Mouse (Mus musculus) stomach, embryonic 15.5 days (tissue): ENCODE results near the gene Ptcra. TPM values are rescaled to one million over a fixed set of nuclear protein-coding genes. Genes with fewer than 3 reads are reported as not detected.

ENCODE experiments used
- ATAC-seq: fragments of 200-750 bp; cut with Nextera tagmentation; 2 replicates; pipeline ENCODE4 v1.8.0; 2017; ENCODE audit warnings: low read depth, moderate number of reproducible peaks, moderate TSS enrichment; ENCODE audit not compliant: insufficient read depth, low FRiP score
- H3K27ac ChIP-seq: fragments of 300-500 bp; sonication (generic); 2 replicates; pipeline ENCODE4 v1.5.1; 2015; ENCODE audit warnings: mild to moderate bottlenecking, inconsistent platforms
- H3K27me3 ChIP-seq: fragments of 300-500 bp; sonication (generic); replicated peaks from 2 replicates; pipeline ENCODE4 v1.6.1; 2015; ENCODE audit warnings: inconsistent platforms
- H3K36me3 ChIP-seq: fragments of 300-500 bp; sonication (generic); 2 replicates; pipeline ENCODE4 v1.6.1; 2015; ENCODE audit warnings: inconsistent platforms
- H3K4me1 ChIP-seq: fragments of 300-500 bp; sonication (generic); 2 replicates; pipeline ENCODE4 v1.6.1; 2015; ENCODE audit warnings: inconsistent platforms
- H3K4me2 ChIP-seq: fragments of 300-500 bp; sonication (generic); 2 replicates; pipeline ENCODE4 v1.6.1; 2015; ENCODE audit warnings: mild to moderate bottlenecking, inconsistent platforms
- H3K4me3 ChIP-seq: fragments of 300-500 bp; sonication (generic); replicated peaks from 2 replicates; pipeline ENCODE4 v1.5.1; 2015; ENCODE audit warnings: inconsistent platforms
- H3K9ac ChIP-seq: fragments of 300-500 bp; sonication (generic); 2 replicates; pipeline ENCODE4 v1.6.1; 2015; ENCODE audit warnings: inconsistent platforms
- H3K9me3 ChIP-seq: fragments of 300-500 bp; sonication (generic); 2 replicates; pipeline ENCODE4 v1.6.1; 2016; ENCODE audit warnings: inconsistent platforms
- WGBS: fragments of 180-500 bp; shearing (Covaris S2); methylation state at CpG from one replicate; pipeline ENCODE4 v1.1.7; 2015; 5-methylcytosine and 5-hydroxymethylcytosine counted together
- polyA plus RNA-seq: library from polyadenylated mRNA; unstranded; fragments of >200 nt; fragmentation: Nextera tagmentation; extraction: Ambion mirVana; gene quantifications from 2 replicates; pipeline ENCODE4 v1.2.1, GENCODE M21; 2015

Gene Ptcra
- polyA plus RNA-seq, 1 experiment from 2014 or later = 0.37 TPM

DNA sequence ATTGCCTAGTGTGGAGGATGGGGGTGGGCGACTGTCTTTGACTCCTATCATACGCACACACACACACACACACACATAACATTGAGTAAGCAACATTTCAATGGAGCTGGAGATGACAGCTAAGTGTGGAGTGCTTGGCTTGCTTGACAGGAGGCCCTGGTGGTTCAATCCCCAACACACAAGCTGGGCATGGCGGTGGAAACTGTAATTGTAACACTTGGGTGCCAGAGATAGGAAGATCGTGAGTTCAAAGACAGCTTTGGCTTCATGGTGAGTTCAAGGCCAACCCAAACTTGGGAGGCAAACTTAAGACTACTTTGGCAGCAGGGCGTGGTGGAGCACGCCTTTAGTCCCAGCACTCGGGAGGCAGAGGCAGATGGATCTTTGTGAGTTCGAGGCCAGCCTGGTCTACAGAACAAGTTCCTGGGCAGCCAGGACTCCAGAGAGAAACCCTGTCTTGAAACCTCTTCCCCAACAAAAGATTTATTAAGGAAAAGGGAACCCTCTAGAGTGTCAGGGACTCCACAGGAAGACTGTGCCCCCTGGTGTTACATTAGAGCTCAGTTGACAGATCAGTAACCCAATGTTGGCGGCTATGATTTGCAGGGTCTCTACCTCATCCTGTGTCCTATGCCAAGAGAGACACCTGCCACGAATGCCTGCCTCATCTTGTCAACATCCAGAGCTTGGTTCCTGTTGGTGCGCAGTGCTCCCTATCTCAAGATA lies 48.6 kb downstream of the Ptcra start:
- Histone ChIP-seq H3K9me3 (no peaks in the 10 kb centered on the region), H3K27ac (no peak overlapping the region), H3K36me3 (peaks cover 14% of the 10 kb centered on the region), H3K27me3 (no peaks in the 10 kb centered on the region), H3K4me2 (no peak overlapping the region), H3K4me3 (no peak overlapping the region), H3K4me1 (peaks cover 13% of the 10 kb centered on the region), H3K9ac (no peak overlapping the region)
- ATAC-seq = no peak
- WGBS = 94% methylated on average over 11 of the region's 11 CpGs

GRCm38 (mm10) chr17:46713849-46714248 lies 49.7 kb downstream of the Ptcra start:
- H3K9me3 ChIP-seq = no peaks in the 10 kb centered on the region
- H3K9ac ChIP-seq = no peak overlapping the region
- peaks cover 13% of the 10 kb centered on the region for H3K4me1 ChIP-seq
- no peak overlapping the region for H3K27ac ChIP-seq
- H3K4me2 ChIP-seq = no peak overlapping the region
- H3K4me3 ChIP-seq = no peak overlapping the region
- peaks cover 14% of the 10 kb centered on the region for H3K36me3 ChIP-seq
- ATAC-seq = no peak
- H3K27me3 ChIP-seq = no peaks in the 10 kb centered on the region
- WGBS = 88% methylated on average over 9 of the region's 9 CpGs

GRCm38 (mm10) chr17:46712442-46712841 lies 51.1 kb downstream of the Ptcra start:
- H3K4me1 ChIP-seq = peaks cover 13% of the 10 kb centered on the region
- peak overlapping the region; percentile 94 for H3K4me2 ChIP-seq
- no peak for ATAC-seq
- H3K9me3 ChIP-seq = no peaks in the 10 kb centered on the region
- peak overlapping the region; percentile 95 for H3K4me3 ChIP-seq
- WGBS = 59% methylated on average over 7 of the region's 7 CpGs
- H3K27ac ChIP-seq = no peak overlapping the region
- H3K27me3 ChIP-seq = no peaks in the 10 kb centered on the region
- peak overlapping the region; percentile 90; the same call in 1 of the 2 replicates for H3K9ac ChIP-seq
- H3K36me3 ChIP-seq = peaks cover 14% of the 10 kb centered on the region

- H3K27ac ChIP-seq = peak overlapping the region; percentile 61
- H3K9ac ChIP-seq = peak overlapping the region; percentile 90
- peak overlapping the region; percentile 95 for H3K4me3 ChIP-seq
- peaks cover 13% of the 10 kb centered on the region for H3K4me1 ChIP-seq
- peak overlapping the region; percentile 94 for H3K4me2 ChIP-seq
- H3K27me3 ChIP-seq = no peaks in the 10 kb centered on the region
- H3K9me3 ChIP-seq = no peaks in the 10 kb centered on the region
- WGBS = under 1% methylated on average over 75 of the region's 76 CpGs
- ATAC-seq = peak; percentile 41
- H3K36me3 ChIP-seq = peaks cover 12% of the 10 kb centered on the region
Observed at GRCm38 (mm10) chr17:46711612-46712271, 51.8 kb downstream of the Ptcra start.

DNA sequence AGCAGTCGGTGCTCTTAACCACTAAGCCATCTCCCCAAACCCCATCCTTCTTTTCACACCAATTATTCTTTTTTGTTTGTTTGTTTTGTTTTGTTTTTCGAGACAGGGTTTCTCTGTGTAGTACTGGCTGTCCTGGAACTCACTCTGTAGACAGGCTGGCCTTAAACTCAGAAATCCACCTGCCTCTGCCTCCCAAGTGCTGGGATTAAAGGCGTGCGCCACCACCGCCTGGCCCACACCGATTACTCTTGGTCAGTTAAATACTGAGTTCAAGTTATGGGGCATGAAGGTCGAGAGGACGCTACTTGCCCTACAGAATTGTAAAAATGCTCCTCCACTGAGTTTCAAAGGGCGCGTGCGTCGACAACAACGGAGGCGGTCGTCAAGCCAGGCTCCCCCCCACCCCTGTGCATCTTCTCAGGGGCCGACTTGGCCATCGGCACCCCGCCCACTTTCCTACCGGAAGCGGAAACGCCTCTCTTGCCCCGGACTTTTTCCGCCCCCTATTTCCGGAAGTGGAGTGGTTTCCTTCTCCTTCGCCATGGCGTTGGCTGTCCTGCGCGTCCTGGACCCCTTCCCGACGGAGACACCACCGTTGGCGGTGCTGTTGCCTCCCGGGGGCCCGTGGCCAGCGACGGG lies 52.4 kb downstream of the Ptcra start, which contains the start of gene Pex6:
Gene Pex6, plus strand, starts transcription at position 505 of the 639 bp plus-strand sequence.
- peak within 1 kb of the TSS; percentile 90 for H3K9ac ChIP-seq
- 7% methylated on average over 36 of the region's 36 CpGs for WGBS
- peak within 1 kb of the TSS; percentile 61 for H3K27ac ChIP-seq
- peak within 1 kb of the TSS; percentile 95 for H3K4me3 ChIP-seq
- ATAC-seq = peak; percentile 89
- H3K9me3 ChIP-seq = no peaks in the 10 kb centered on the region
- peaks cover 13% of the 10 kb centered on the region for H3K4me1 ChIP-seq
- peaks cover 9% of the 10 kb centered on the region for H3K36me3 ChIP-seq
- H3K27me3 ChIP-seq = no peaks in the 10 kb centered on the region
- H3K4me2 ChIP-seq = peak within 1 kb of the TSS; percentile 94

GRCm38 (mm10) chr17:46706375-46707089 lies 57.0 kb downstream of the Ptcra start:
- no peak overlapping the region for H3K4me3 ChIP-seq
- no peak for ATAC-seq
- H3K27me3 ChIP-seq = no peaks in the 10 kb centered on the region
- no peaks in the 10 kb centered on the region for H3K9me3 ChIP-seq
- H3K36me3 ChIP-seq = no peaks in the 10 kb centered on the region
- no peak overlapping the region for H3K27ac ChIP-seq
- WGBS = 90% methylated on average over 14 of the region's 14 CpGs
- H3K9ac ChIP-seq = no peak overlapping the region
- peaks cover 32% of the 10 kb centered on the region for H3K4me1 ChIP-seq
- no peak overlapping the region for H3K4me2 ChIP-seq

Other genes with a start within 250 kb of the Ptcra start
- 3.2 and 4.6 TPM in 2 replicates for gene Cul9, start 217.3 kb downstream of the Ptcra start, polyA plus RNA-seq
- gene Srf, start 207.5 kb downstream of the Ptcra start, polyA plus RNA-seq = 8.7 and 9.4 TPM in 2 replicates
- gene Ptk7, start 134.2 kb downstream of the Ptcra start, polyA plus RNA-seq = 87.6 and 89.8 TPM in 2 replicates
- 38.4 and 41.4 TPM in 2 replicates for gene Klc4, start 117.7 kb downstream of the Ptcra start, polyA plus RNA-seq
- 112 and 126 TPM in 2 replicates for gene Mrpl2, start 117.5 kb downstream of the Ptcra start, polyA plus RNA-seq
- gene Cul7, start 113.4 kb downstream of the Ptcra start, polyA plus RNA-seq = 42.9 and 49.5 TPM in 2 replicates
- gene Rrp36, start 89.4 kb downstream of the Ptcra start, polyA plus RNA-seq = 53.2 and 57.2 TPM in 2 replicates
- 145 and 153 TPM in 2 replicates for gene Mea1, start 84.9 kb downstream of the Ptcra start, polyA plus RNA-seq
- 102 and 103 TPM in 2 replicates for gene Klhdc3, start 82.8 kb downstream of the Ptcra start, polyA plus RNA-seq
- gene Ppp2r5d, start 58.6 kb downstream of the Ptcra start, polyA plus RNA-seq = 72.8 and 86.7 TPM in 2 replicates
- 24.9 and 27.1 TPM in 2 replicates for gene Pex6, start 52.2 kb downstream of the Ptcra start, polyA plus RNA-seq
- 12.5 and 15.0 TPM in 2 replicates for gene Gnmt, start 34.5 kb downstream of the Ptcra start, polyA plus RNA-seq
- 79.0 and 79.3 TPM in 2 replicates for gene Cnpy3, start 11.5 kb downstream of the Ptcra start, polyA plus RNA-seq
- gene 2310039H08Rik, start 8.9 kb upstream of the Ptcra start, polyA plus RNA-seq = 76.0 and 89.3 TPM in 2 replicates
- 145 and 155 TPM in 2 replicates for gene Rpl7l1, start 19.0 kb upstream of the Ptcra start, polyA plus RNA-seq
- gene Bicral, start 94.8 kb upstream of the Ptcra start, polyA plus RNA-seq = 4.6 and 5.6 TPM in 2 replicates
- 54.8 and 63.0 TPM in 2 replicates for gene Tbcc, start 127.0 kb upstream of the Ptcra start, polyA plus RNA-seq
- gene Prph2, start 146.7 kb upstream of the Ptcra start, polyA plus RNA-seq = not detected in 2 replicates
- 15.8 and 17.7 TPM in 2 replicates for gene Ubr2, start 246.8 kb upstream of the Ptcra start, polyA plus RNA-seq